Mouse (Mus musculus): ENCODE measurements at regions not wholly inside any gene's neighbourhood (a gene's known extent, or its start where the extent isn't known, plus 50 kb on each side); places are given as distances from the start of the nearest gene placed in this dataset.

- Histone ChIP-seq H3K36me3 (no peaks in the 10 kb centered on the region), H3K4me1 (replicated peaks) (peaks cover 7% of the 10 kb centered on the region), H3K4me3 (no peak overlapping the region), H3K27ac (no peak overlapping the region), H3K27me3 (ENCODE audit: insufficient read depth, poor library complexity, severe bottlenecking) (no peaks in the 10 kb centered on the region), H3K9me3 (no peaks in the 10 kb centered on the region)
- WGBS, result 77% methylated on average over 5 of the region's 5 CpGs
- DNase-seq (ENCODE audit: low spot score), result no peak
Measured at GRCm38 (mm10) chr2:51241573-51241972, 92.7 kb upstream of the Rnd3 start.

- DNase-seq (ENCODE audit: low spot score), result no peak
- H3K27me3 ChIP-seq (ENCODE audit: insufficient read depth, poor library complexity, severe bottlenecking), result no peaks in the 10 kb centered on the region
- WGBS, result 87% methylated on average over 1 of the region's 1 CpGs
Measured at GRCm38 (mm10) chr2:51240000-51240399, 91.1 kb upstream of the Rnd3 start.

GRCm38 (mm10) chr2:51238992-51239391 is 90.1 kb upstream of the Rnd3 start:
- WGBS, result 67% methylated on average over 4 of the region's 4 CpGs
- no peak for DNase-seq (ENCODE audit: low spot score)
- Histone ChIP-seq H3K9me3 (no peaks in the 10 kb centered on the region), H3K27me3 (ENCODE audit: insufficient read depth, poor library complexity, severe bottlenecking) (no peaks in the 10 kb centered on the region), H3K4me3 (no peak overlapping the region), H3K4me1 (replicated peaks) (peaks cover 7% of the 10 kb centered on the region), H3K27ac (no peak overlapping the region), H3K36me3 (no peaks in the 10 kb centered on the region)

More at GRCm38 (mm10) chr2:51240000-51240399, 91.1 kb upstream of the Rnd3 start:
- Histone ChIP-seq H3K4me3 (no peak overlapping the region), H3K4me1 (replicated peaks) (peaks cover 7% of the 10 kb centered on the region), H3K36me3 (no peaks in the 10 kb centered on the region), H3K27ac (no peak overlapping the region), H3K9me3 (no peaks in the 10 kb centered on the region)

- Histone ChIP-seq H3K4me1 (replicated peaks) (peaks cover 7% of the 10 kb centered on the region), H3K27ac (no peak overlapping the region), H3K4me3 (no peak overlapping the region), H3K9me3 (no peaks in the 10 kb centered on the region), H3K36me3 (no peaks in the 10 kb centered on the region), H3K27me3 (ENCODE audit: insufficient read depth, poor library complexity, severe bottlenecking) (no peaks in the 10 kb centered on the region)
- peak; percentile 38 for DNase-seq (ENCODE audit: low spot score)
- 22% methylated on average over 16 of the region's 16 CpGs for WGBS
Measured at GRCm38 (mm10) chr2:51238131-51238931, 89.4 kb upstream of the Rnd3 start.

GRCm38 (mm10) chr2:51237451-51237850 is 88.5 kb upstream of the Rnd3 start:
- Histone ChIP-seq H3K27me3 (ENCODE audit: insufficient read depth, poor library complexity, severe bottlenecking) (no peaks in the 10 kb centered on the region), H3K27ac (no peak overlapping the region), H3K9me3 (no peaks in the 10 kb centered on the region), H3K36me3 (no peaks in the 10 kb centered on the region), H3K4me3 (no peak overlapping the region), H3K4me1 (replicated peaks) (peaks cover 7% of the 10 kb centered on the region)
- no peak for DNase-seq (ENCODE audit: low spot score)
- 92% methylated on average over 10 of the region's 10 CpGs for WGBS

- H3K9me3 ChIP-seq, result no peaks in the 10 kb centered on the region
- no peak overlapping the region for H3K4me3 ChIP-seq
- no peaks in the 10 kb centered on the region for H3K36me3 ChIP-seq
- H3K4me1 ChIP-seq (replicated peaks), result peaks cover 7% of the 10 kb centered on the region
- H3K27me3 ChIP-seq (ENCODE audit: insufficient read depth, poor library complexity, severe bottlenecking), result no peaks in the 10 kb centered on the region
- H3K27ac ChIP-seq, result no peak overlapping the region
- no peak for DNase-seq (ENCODE audit: low spot score)
- 67% methylated on average over 3 of the region's 3 CpGs for WGBS
Measured at GRCm38 (mm10) chr2:51236852-51237251, 87.9 kb upstream of the Rnd3 start.

- peaks cover 7% of the 10 kb centered on the region for H3K4me1 ChIP-seq (replicated peaks)
- no peak overlapping the region for H3K27ac ChIP-seq
- no peak overlapping the region for H3K4me3 ChIP-seq
- H3K9me3 ChIP-seq, result no peaks in the 10 kb centered on the region
- no peaks in the 10 kb centered on the region for H3K27me3 ChIP-seq (ENCODE audit: insufficient read depth, poor library complexity, severe bottlenecking)
- no peak for DNase-seq (ENCODE audit: low spot score)
- H3K36me3 ChIP-seq, result no peaks in the 10 kb centered on the region
- WGBS, result 76% methylated on average over 5 of the region's 5 CpGs
Measured at GRCm38 (mm10) chr2:51234427-51234826, 85.5 kb upstream of the Rnd3 start.

- 59% methylated on average over 1 of the region's 1 CpGs for WGBS
- Histone ChIP-seq H3K27me3 (ENCODE audit: insufficient read depth, poor library complexity, severe bottlenecking) (no peaks in the 10 kb centered on the region), H3K27ac (no peak overlapping the region), H3K36me3 (no peaks in the 10 kb centered on the region), H3K4me1 (replicated peaks) (no peaks in the 10 kb centered on the region), H3K9me3 (no peaks in the 10 kb centered on the region), H3K4me3 (no peak overlapping the region)
- no peak for DNase-seq (ENCODE audit: low spot score)
Measured at GRCm38 (mm10) chr2:51222851-51223250, 73.9 kb upstream of the Rnd3 start.

GRCm38 (mm10) chr2:51219714-51220113 is 70.8 kb upstream of the Rnd3 start:
- H3K4me1 ChIP-seq (replicated peaks), result no peaks in the 10 kb centered on the region
- no peaks in the 10 kb centered on the region for H3K36me3 ChIP-seq
- no peaks in the 10 kb centered on the region for H3K9me3 ChIP-seq
- no peak overlapping the region for H3K4me3 ChIP-seq
- DNase-seq (ENCODE audit: low spot score), result peak; percentile 13
- WGBS, result 65% methylated on average over 6 of the region's 6 CpGs
- no peak overlapping the region for H3K27ac ChIP-seq
- no peaks in the 10 kb centered on the region for H3K27me3 ChIP-seq (ENCODE audit: insufficient read depth, poor library complexity, severe bottlenecking)

- 70% methylated on average over 7 of the region's 7 CpGs for WGBS
- no peaks in the 10 kb centered on the region for H3K36me3 ChIP-seq
- no peak overlapping the region for H3K27ac ChIP-seq
- DNase-seq (ENCODE audit: low spot score), result no peak
- H3K9me3 ChIP-seq, result no peaks in the 10 kb centered on the region
- peaks cover 5% of the 10 kb centered on the region; the same call in 1 of the 2 replicates for H3K4me1 ChIP-seq (replicated peaks)
- H3K4me3 ChIP-seq, result no peak overlapping the region
- no peaks in the 10 kb centered on the region for H3K27me3 ChIP-seq (ENCODE audit: insufficient read depth, poor library complexity, severe bottlenecking)
Measured at GRCm38 (mm10) chr2:51207150-51208022, 58.5 kb upstream of the Rnd3 start.

GRCm38 (mm10) chr2:51206332-51206731 is 57.4 kb upstream of the Rnd3 start:
- no peak for DNase-seq (ENCODE audit: low spot score)

More at GRCm38 (mm10) chr2:51206332-51206731, 57.4 kb upstream of the Rnd3 start:
- 74% methylated on average over 4 of the region's 4 CpGs for WGBS
- H3K27me3 ChIP-seq (ENCODE audit: insufficient read depth, poor library complexity, severe bottlenecking), result no peaks in the 10 kb centered on the region
- H3K9me3 ChIP-seq, result no peaks in the 10 kb centered on the region
- no peaks in the 10 kb centered on the region for H3K36me3 ChIP-seq
- H3K27ac ChIP-seq, result no peak overlapping the region
- H3K4me1 ChIP-seq (replicated peaks), result peaks cover 5% of the 10 kb centered on the region; the same call in 1 of the 2 replicates
- no peak overlapping the region for H3K4me3 ChIP-seq
